Mouse (Mus musculus) duodenum, adult 2 months (tissue): ENCODE results near the gene Atp7a. TPM values are rescaled to one million over a fixed set of nuclear protein-coding genes. Genes with fewer than 3 reads are reported as not detected.

Experiments
- polyA plus RNA-seq: library from polyadenylated mRNA; depleted of rRNA; stranded (reverse); fragments of >200 nt; gene quantifications from 2 replicates; pipeline ENCODE4 v1.2.3, GENCODE M21; 2012; ENCODE audit warnings: low replicate concordance; rRNA removed

Atp7a gene
- 0.25 and 0.58 TPM in 2 replicates for polyA plus RNA-seq

GRCm38 (mm10) chrX:106026418-106027342 is at the start of gene Atp7a:
Gene Atp7a, plus strand, starts transcription at chrX:106027276.

DNA sequence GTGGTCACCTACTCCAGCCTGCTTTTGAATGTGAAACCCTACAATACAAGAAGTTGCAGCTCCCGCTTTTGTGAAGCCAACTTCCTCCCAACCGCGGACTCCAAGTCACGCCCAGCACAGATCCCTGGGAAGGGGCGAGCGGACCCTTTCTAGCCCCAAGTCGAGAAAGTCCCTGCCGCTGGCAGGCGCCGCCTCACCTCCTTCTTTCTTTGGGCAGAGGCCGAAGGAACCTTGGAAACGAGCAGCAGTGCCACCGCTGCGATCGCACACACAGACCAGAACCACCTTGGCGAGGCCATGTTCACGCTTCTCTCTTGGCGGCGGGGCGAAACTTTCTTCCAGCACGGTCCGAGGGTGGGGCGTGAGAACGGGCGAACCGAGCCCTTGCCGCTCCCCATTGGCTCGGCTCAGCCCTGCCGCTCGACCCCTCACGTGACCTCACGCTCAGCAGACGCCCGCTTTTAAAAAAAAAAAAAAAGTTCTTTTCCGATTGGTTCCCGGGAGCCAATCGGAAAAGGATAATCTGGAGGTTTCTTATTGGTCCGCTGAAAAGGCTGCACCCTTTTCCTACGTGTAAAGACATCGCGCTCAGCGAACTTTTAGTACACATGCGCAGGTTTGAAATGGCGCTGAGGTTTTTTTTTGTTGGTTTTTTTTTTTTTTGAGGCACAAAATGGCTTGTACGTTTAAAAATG is 15.5 kb upstream of the Atp7a start, which contains the start of gene Magt1:
Gene Magt1 (minus strand): TSS at position 442 of the 695 bp plus-strand sequence.

DNA sequence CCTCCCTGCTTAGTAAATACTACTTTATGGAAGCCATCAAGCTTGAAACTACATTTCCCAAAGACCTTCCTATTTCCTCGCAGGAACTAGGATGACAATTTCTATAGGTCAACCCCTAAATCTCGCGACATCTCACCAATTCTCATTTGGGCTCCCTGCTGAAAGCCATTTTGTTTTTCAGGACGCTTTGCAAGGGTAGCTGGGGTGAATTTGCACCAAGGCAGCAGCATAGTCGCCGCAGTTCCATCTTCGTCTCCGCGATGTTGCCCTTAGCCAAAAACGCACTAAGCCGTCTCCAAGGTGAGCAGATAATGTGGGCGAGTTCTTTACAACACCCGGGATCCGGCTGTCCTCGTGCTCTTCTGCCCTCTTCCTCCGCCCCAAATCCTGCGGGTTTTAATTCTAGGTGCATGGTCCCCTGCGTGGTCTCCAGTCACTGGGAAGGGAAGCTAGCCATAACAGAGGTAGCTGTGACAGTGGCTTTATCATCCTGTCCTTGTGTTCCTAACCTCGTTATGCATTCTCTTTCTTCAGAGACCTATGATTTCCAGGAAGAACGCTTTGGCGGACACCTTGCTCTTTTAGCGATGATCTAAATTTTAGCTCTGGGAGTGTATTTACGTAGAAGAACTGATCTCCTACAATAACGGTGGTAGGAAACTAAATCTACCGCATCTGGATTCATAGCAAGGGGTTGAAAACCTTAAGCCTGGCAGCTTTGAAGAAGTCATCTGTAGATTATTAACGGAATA is 11.3 kb upstream of the Atp7a start, which contains the start of gene Cox7b:
Gene Cox7b (plus strand): TSS at position 130 of the 752 bp plus-strand sequence.

DNA sequence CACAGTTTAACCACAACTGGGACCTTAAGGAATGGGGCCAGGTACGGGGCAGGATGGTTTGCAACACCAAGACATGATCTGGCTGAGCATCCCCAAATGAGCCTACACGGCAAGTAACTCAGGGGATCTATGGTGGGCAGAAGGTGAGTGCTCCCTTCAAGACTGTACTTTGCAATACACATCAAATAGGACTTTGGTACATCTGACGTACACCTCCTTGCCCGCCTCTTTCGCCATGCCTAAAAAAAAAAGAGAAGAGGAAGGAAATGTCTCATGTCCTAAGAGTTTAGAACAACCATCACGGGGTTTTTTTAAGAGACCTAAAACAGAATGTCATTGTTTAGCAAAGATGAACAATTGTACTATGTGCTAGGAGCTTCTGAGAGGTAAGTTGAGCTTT is 115.9 kb downstream of the Atp7a start, which contains the start of gene Tlr13:
Gene Tlr13 (plus strand): TSS at position 269 of the 400 bp plus-strand sequence.

Other genes starting within 250 kb of the Atp7a start
- gene Atrx, start 97.9 kb upstream of the Atp7a start, polyA plus RNA-seq, result 4.5 and 8.6 TPM in 2 replicates
- 1.5 and 2.3 TPM in 2 replicates for gene Magt1, start 15.4 kb upstream of the Atp7a start, polyA plus RNA-seq
- gene Cox7b, start 11.6 kb upstream of the Atp7a start, polyA plus RNA-seq, result 94.2 and 227 TPM in 2 replicates
- gene Tlr13, start 115.9 kb downstream of the Atp7a start, polyA plus RNA-seq, result 0.09 and 0.14 TPM in 2 replicates
- gene Pgk1, start 159.8 kb downstream of the Atp7a start, polyA plus RNA-seq, result 34.2 and 51.0 TPM in 2 replicates
- 0.21 and 0.25 TPM in 2 replicates for gene Taf9b, start 193.9 kb downstream of the Atp7a start, polyA plus RNA-seq
- gene Fnd3c2, start 228.1 kb downstream of the Atp7a start, polyA plus RNA-seq, result not detected in 2 replicates